Mouse (Mus musculus) heart, postnatal 0 days (tissue): Measurements from ENCODE around the gene Asb6.

Source experiments
- CTCF ChIP-seq: IDR thresholded peaks from 2 replicates; pipeline ENCODE4 v1.5.1; 2016; ENCODE audit warnings: antibody characterized with exemption, control low read depth, low read depth
- EP300 ChIP-seq: IDR thresholded peaks from 2 replicates; pipeline ENCODE4 v1.6.1; 2016; ENCODE audit warnings: antibody characterized with exemption, low read depth

DNA sequence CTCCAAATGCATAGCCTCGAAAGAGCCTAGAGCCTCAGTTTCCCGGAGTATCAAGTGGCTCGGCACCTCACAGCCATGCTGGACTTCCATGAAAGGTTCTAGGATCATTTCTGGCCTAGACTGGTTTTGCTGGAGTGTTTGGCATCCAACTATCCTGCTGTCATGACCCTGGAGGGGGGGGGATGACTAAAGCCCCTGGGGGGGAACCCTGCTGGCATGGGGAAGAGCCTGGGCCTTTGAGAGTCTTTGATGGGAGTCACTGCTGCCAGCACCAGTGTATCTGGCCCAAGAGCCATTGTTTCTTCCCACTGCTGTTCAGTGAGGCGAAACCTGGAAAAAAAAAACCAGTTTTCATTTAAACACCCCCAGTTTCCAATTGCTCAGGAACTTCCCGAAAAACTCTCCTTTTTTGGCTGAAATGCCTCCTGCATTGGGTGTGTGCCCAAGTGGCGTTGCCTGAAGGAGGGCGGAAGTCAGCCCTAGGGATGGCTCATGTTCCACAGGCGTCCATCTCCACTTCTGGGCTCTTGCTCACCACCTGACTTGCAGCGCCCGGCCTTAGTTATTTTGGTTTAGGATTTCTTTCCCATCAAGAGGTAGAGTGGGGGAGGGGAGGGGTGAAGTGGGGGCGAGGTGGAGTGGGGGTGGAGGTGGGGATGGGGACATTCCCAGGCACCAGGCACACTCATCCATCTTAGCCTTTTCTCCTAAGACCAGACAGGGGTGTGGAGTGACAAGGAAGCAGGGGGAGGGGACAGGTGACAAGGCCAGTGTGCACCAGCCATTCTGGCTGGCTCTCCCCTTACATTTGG lies 45.7 kb upstream of the Asb6 start:
- no peak for TF ChIP-seq EP300
- TF ChIP-seq CTCF: no peak
